Mouse (Mus musculus) MEL (cell line): Measurements from ENCODE around the gene S100a5. TPM values are rescaled to one million over a fixed set of nuclear protein-coding genes. Genes with fewer than 3 reads are reported as not detected.

Experiments
- DNase-seq: peaks from one replicate; pipeline ENCODE4 v3.0.0; 2011; ENCODE audit warnings: low read depth, low spot score
- H3K27ac ChIP-seq: 2 replicates; pipeline ENCODE4 v1.5.1; 2012; ENCODE audit warnings: low read depth, mild to moderate bottlenecking, control low read depth, low read length, moderate library complexity; ENCODE audit not compliant: control insufficient read depth
- H3K27me3 ChIP-seq, 2 experiments: fragments of 150-350 bp in 1 of 2; sonication (generic) in 1 of 2; 2 replicates each; pipeline ENCODE4 v1.6.1; 2012; ENCODE audit warnings: low read length in 2 of 2, mild to moderate bottlenecking in 2 of 2, improper control_type of control experiment in 1 of 2, moderate library complexity in 1 of 2; ENCODE audit not compliant: insufficient read depth in 2 of 2, control insufficient read depth in 1 of 2
- H3K36me3 ChIP-seq, 2 experiments: 2 replicates each; pipeline ENCODE4 v1.6.1; 2012 to 2014; ENCODE audit warnings: low read length in 2 of 2, improper control_type of control experiment in 1 of 2, inconsistent platforms in 1 of 2, mild to moderate bottlenecking in 1 of 2; ENCODE audit not compliant: insufficient read depth in 2 of 2, control insufficient read depth in 1 of 2
- H3K4me1 ChIP-seq, 2 experiments: fragments of 150-350 bp in 1 of 2; sonication (generic) in 1 of 2; 2 replicates each; pipeline ENCODE4 v1.6.1; 2012; ENCODE audit warnings: low read length in 2 of 2, improper control_type of control experiment in 1 of 2, mild to moderate bottlenecking in 1 of 2; ENCODE audit not compliant: insufficient read depth in 2 of 2, control insufficient read depth in 1 of 2
- H3K4me3 ChIP-seq, 2 experiments: fragments of 150-350 bp in 1 of 2; sonication (generic) in 1 of 2; 2 replicates each; pipeline ENCODE4 v1.5.1; 2012; ENCODE audit warnings: low read depth in 2 of 2, low read length in 2 of 2, mild to moderate bottlenecking in 2 of 2, moderate library complexity in 2 of 2, control low read depth in 1 of 2, improper control_type of control experiment in 1 of 2; ENCODE audit not compliant: control insufficient read depth in 1 of 2, insufficient read depth in 1 of 2
- H3K79me2 ChIP-seq: 2 replicates; pipeline ENCODE4 v1.6.1; 2012; ENCODE audit warnings: mild to moderate bottlenecking, low read length, moderate library complexity; ENCODE audit not compliant: control insufficient read depth, poor library complexity, insufficient read depth
- H3K9ac ChIP-seq: 2 replicates; pipeline ENCODE4 v1.6.1; 2012; ENCODE audit warnings: low read depth, mild to moderate bottlenecking, control low read depth, low read length, moderate library complexity; ENCODE audit not compliant: control insufficient read depth, poor library complexity, severe bottlenecking
- H3K9me3 ChIP-seq: fragments of 150-350 bp; sonication (generic); replicated peaks from 2 replicates; pipeline ENCODE4 v1.6.1; 2012; ENCODE audit warnings: mild to moderate bottlenecking, low read length, improper control_type of control experiment, moderate library complexity; ENCODE audit not compliant: insufficient read depth
- CHD1 ChIP-seq: IDR thresholded peaks from 2 replicates; pipeline ENCODE4 v1.6.1; 2012; ENCODE audit warnings: low read depth, mild to moderate bottlenecking, inconsistent platforms, low read length, improper control_type of control experiment
- CTCF ChIP-seq, 3 experiments: IDR thresholded peaks in 2 of 3; conservative IDR thresholded peaks in 1 of 3; 2 replicates each; pipeline ENCODE4 v1.5.1; 2011 to 2012; ENCODE audit warnings: low read length in 3 of 3, low read depth in 2 of 3, mild to moderate bottlenecking in 2 of 3, improper control_type of control experiment in 1 of 3, inconsistent platforms in 1 of 3, mixed read lengths in 1 of 3, moderate library complexity in 1 of 3; ENCODE audit not compliant: control insufficient read depth in 1 of 3, insufficient read depth in 1 of 3, poor library complexity in 1 of 3, severe bottlenecking in 1 of 3
- ELF1 ChIP-seq: IDR thresholded peaks from 2 replicates; pipeline ENCODE4 v1.6.1; 2014; ENCODE audit warnings: low read depth, mild to moderate bottlenecking, inconsistent platforms, low read length, improper control_type of control experiment, moderate library complexity
- EP300 ChIP-seq, 2 experiments: IDR thresholded peaks; 2 replicates each; pipeline ENCODE4 v1.6.1; 2011; ENCODE audit warnings: improper control_type of control experiment in 2 of 2, low read length in 2 of 2, low read depth in 1 of 2, mild to moderate bottlenecking in 1 of 2
- ETS1 ChIP-seq: IDR thresholded peaks from 2 replicates; pipeline ENCODE4 v1.6.1; 2012; ENCODE audit warnings: low read depth, mild to moderate bottlenecking, inconsistent platforms, low read length, improper control_type of control experiment, moderate library complexity
- GATA1 ChIP-seq: IDR thresholded peaks from 2 replicates; pipeline ENCODE4 v1.6.1; 2011; ENCODE audit warnings: low read depth, low read length, improper control_type of control experiment
- KAT2A ChIP-seq: conservative IDR thresholded peaks from 2 replicates; pipeline ENCODE4 v1.6.1; 2012; ENCODE audit warnings: low read depth, low read length, improper control_type of control experiment, inconsistent platforms
- MAFK ChIP-seq: IDR thresholded peaks from 2 replicates; pipeline ENCODE4 v1.6.1; 2011; ENCODE audit warnings: low read depth, mild to moderate bottlenecking, low read length, improper control_type of control experiment, borderline replicate concordance
- MAX ChIP-seq: IDR thresholded peaks from 2 replicates; pipeline ENCODE4 v1.6.1; 2011; ENCODE audit warnings: low read length, improper control_type of control experiment
- MEF2A ChIP-seq: IDR thresholded peaks from 2 replicates; pipeline ENCODE4 v1.6.1; 2014; ENCODE audit warnings: low read depth, mild to moderate bottlenecking, inconsistent platforms, low read length, improper control_type of control experiment; ENCODE audit not compliant: poor library complexity, insufficient replicate concordance, severe bottlenecking; ENCODE audit errors: extremely low read depth
- NELFE ChIP-seq: IDR thresholded peaks from 2 replicates; pipeline ENCODE4 v1.6.1; 2011; ENCODE audit warnings: low read depth, low read length, improper control_type of control experiment
- POLR2A ChIP-seq, 2 experiments: IDR thresholded peaks; 2 replicates each; pipeline ENCODE4 v1.6.1; 2011 to 2012; ENCODE audit warnings: low read length in 2 of 2, mild to moderate bottlenecking in 2 of 2, control low read depth in 1 of 2, improper control_type of control experiment in 1 of 2, low read depth in 1 of 2, moderate library complexity in 1 of 2; ENCODE audit not compliant: control insufficient read depth in 1 of 2, insufficient read depth in 1 of 2, poor library complexity in 1 of 2
- POLR2AphosphoS5 ChIP-seq: IDR thresholded peaks from 2 replicates; pipeline ENCODE4 v1.6.1; 2012; ENCODE audit warnings: low read depth, borderline replicate concordance, mild to moderate bottlenecking, inconsistent platforms, low read length, moderate library complexity, mixed read lengths
- RCOR1 ChIP-seq: IDR thresholded peaks from 2 replicates; pipeline ENCODE4 v1.6.1; 2012; ENCODE audit warnings: low read depth, mild to moderate bottlenecking, inconsistent platforms, low read length, improper control_type of control experiment
- SMC3 ChIP-seq: IDR thresholded peaks from 2 replicates; pipeline ENCODE4 v1.6.1; 2011; ENCODE audit warnings: low read depth, low read length, improper control_type of control experiment
- TBP ChIP-seq: IDR thresholded peaks from 2 replicates; pipeline ENCODE4 v1.8.0; 2011; ENCODE audit warnings: low read depth, low read length, improper control_type of control experiment
- TCF12 ChIP-seq: IDR thresholded peaks from 2 replicates; pipeline ENCODE4 v1.6.1; 2014; ENCODE audit warnings: low read depth, mild to moderate bottlenecking, inconsistent platforms, low read length, improper control_type of control experiment, moderate library complexity
- UBTF ChIP-seq: IDR thresholded peaks from 2 replicates; pipeline ENCODE4 v1.6.1; 2012; ENCODE audit warnings: low read depth, mild to moderate bottlenecking, inconsistent platforms, low read length, improper control_type of control experiment, moderate library complexity, borderline replicate concordance; ENCODE audit not compliant: insufficient read depth
- USF1 ChIP-seq: IDR thresholded peaks from 2 replicates; pipeline ENCODE4 v1.6.1; 2014; ENCODE audit warnings: low read depth, mild to moderate bottlenecking, inconsistent platforms, low read length, improper control_type of control experiment, moderate library complexity
- USF2 ChIP-seq, 2 experiments: IDR thresholded peaks; 2 replicates each; pipeline ENCODE4 v1.6.1; 2011 to 2012; ENCODE audit warnings: improper control_type of control experiment in 2 of 2, low read length in 2 of 2, borderline replicate concordance in 1 of 2, inconsistent platforms in 1 of 2, low read depth in 1 of 2, mild to moderate bottlenecking in 1 of 2; ENCODE audit not compliant: insufficient read depth in 1 of 2
- ZC3H11A ChIP-seq: IDR thresholded peaks from 2 replicates; pipeline ENCODE4 v1.6.1; 2012; ENCODE audit warnings: low read depth, mild to moderate bottlenecking, inconsistent platforms, low read length, improper control_type of control experiment
- polyA plus RNA-seq, 2 experiments: library from polyadenylated mRNA; stranded (reverse) in 1 of 2; unstranded in 1 of 2; fragments of >175 nt in 1 of 2; fragments of >200 nt in 1 of 2; gene quantifications; 2 replicates each; pipeline versions ENCODE4 v1.2.1 to v1.2.4; 2012; ENCODE audit warnings: low replicate concordance in 2 of 2, low read depth in 1 of 2; ENCODE audit not compliant: insufficient read length in 2 of 2, insufficient read depth in 1 of 2, missing spikeins in 1 of 2
- total RNA-seq: library from RNA; depleted of rRNA; stranded (reverse); fragments of 300-350 nt; gene quantifications from 2 replicates; pipeline ENCODE4 v1.2.3, GENCODE M21; 2012

The S100a5 gene
- total and polyA plus RNA-seq, 3 experiments, result not detected

GRCm38 (mm10) chr3:90582556-90582955, 25.8 kb upstream of the S100a5 start:
- Histone ChIP-seq H3K4me1 (peaks cover 0 to 20% of the 10 kb centered on the region in 2 experiments; a peak in 2 of 4 replicates), H3K9ac (no peak overlapping the region), H3K79me2 (no peaks in the 10 kb centered on the region), H3K27me3 (peaks cover 11% of the 10 kb centered on the region in 2 experiments), H3K36me3 (peaks cover 0 to 9% of the 10 kb centered on the region in 2 experiments; a peak in 2 of 4 replicates), H3K9me3 (no peaks in the 10 kb centered on the region), H3K27ac (no peak overlapping the region), H3K4me3 (no peak overlapping the region)
- no peak for TF ChIP-seq ZC3H11A
- TF ChIP-seq EP300 (IDR thresholded peaks at IDR 0.05; ENCODE audit: low read depth in 1 of 2, low read length in 2 of 2), result no peak
- TF ChIP-seq KAT2A, result no peak
- no peak for TF ChIP-seq USF1
- TF ChIP-seq MAX, result no peak
- TF ChIP-seq SMC3, result no peak
- no peak for TF ChIP-seq MAFK
- TF ChIP-seq CHD1, result no peak
- no peak for TF ChIP-seq TBP
- no peak for TF ChIP-seq MEF2A
- no peak for TF ChIP-seq USF2 (IDR thresholded peaks at IDR 0.05; ENCODE audit: borderline replicate concordance in 1 of 2, insufficient read depth in 1 of 2, low read depth in 1 of 2, low read length in 2 of 2)
- TF ChIP-seq RCOR1, result no peak
- no peak for TF ChIP-seq POLR2AphosphoS5
- no peak for TF ChIP-seq TCF12
- TF ChIP-seq POLR2A (IDR thresholded peaks at IDR 0.05; ENCODE audit: control insufficient read depth in 1 of 2, insufficient read depth in 1 of 2, low read depth in 1 of 2, low read length in 2 of 2, poor library complexity in 1 of 2), result no peak
- TF ChIP-seq CTCF (IDR thresholded peaks at IDR 0.05 in 2 of 3, conservative IDR thresholded peaks at IDR 0.05 in 1 of 3; ENCODE audit: control insufficient read depth in 1 of 3, insufficient read depth in 1 of 3, low read depth in 2 of 3, low read length in 3 of 3, poor library complexity in 1 of 3, severe bottlenecking in 1 of 3), result no peak
- no peak for TF ChIP-seq ELF1
- no peak for TF ChIP-seq NELFE
- DNase-seq, result no peak

DNA sequence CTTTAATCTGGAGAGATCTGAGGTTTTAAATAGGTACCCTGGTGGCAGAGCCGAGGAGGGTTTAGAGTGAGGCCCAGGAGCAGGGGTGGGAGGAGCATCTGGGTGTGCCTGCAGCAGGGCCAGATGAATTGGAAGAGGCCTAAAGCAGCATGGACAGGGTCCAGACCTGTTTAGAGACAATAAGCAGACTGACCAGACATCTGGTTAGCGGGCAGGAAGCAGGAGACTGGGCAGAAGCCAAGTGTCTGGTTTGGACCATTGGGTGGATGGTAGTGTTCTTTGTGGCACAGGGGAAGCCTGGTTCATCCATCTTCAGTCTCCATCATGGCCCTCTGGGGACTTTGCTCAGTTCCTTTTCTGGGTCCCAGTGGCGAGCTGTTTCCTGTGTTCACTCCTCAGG, 24.4 kb upstream of the S100a5 start:
- Histone ChIP-seq H3K9ac (no peak overlapping the region), H3K27me3 (peaks cover 5 to 9% of the 10 kb centered on the region in 2 experiments; a peak in 3 of 4 replicates), H3K4me1 (peaks cover 0 to 28% of the 10 kb centered on the region in 2 experiments; a peak in 2 of 4 replicates), H3K27ac (no peak overlapping the region), H3K79me2 (no peaks in the 10 kb centered on the region), H3K36me3 (peaks cover 0 to 9% of the 10 kb centered on the region in 2 experiments; a peak in 2 of 4 replicates), H3K4me3 (no peak overlapping the region), H3K9me3 (no peaks in the 10 kb centered on the region)
- no peak for DNase-seq
- no peak for TF ChIP-seq UBTF
- no peak for TF ChIP-seq POLR2A (IDR thresholded peaks at IDR 0.05; ENCODE audit: control insufficient read depth in 1 of 2, insufficient read depth in 1 of 2, low read depth in 1 of 2, low read length in 2 of 2, poor library complexity in 1 of 2)
- TF ChIP-seq ETS1, result no peak
- TF ChIP-seq GATA1, result no peak
- TF ChIP-seq MEF2A, result no peak
